Mouse (Mus musculus) midbrain, embryonic 15.5 days (tissue): ENCODE data around the gene Arid1b. TPM values are rescaled to one million over a fixed set of nuclear protein-coding genes. Genes with fewer than 3 reads are reported as not detected.

Experiments used
- ATAC-seq: fragments of 200-750 bp; cut with Nextera tagmentation; replicated peaks from 2 replicates; pipeline ENCODE4 v1.8.0; 2017; ENCODE audit warnings: moderate TSS enrichment
- H3K27ac ChIP-seq: fragments of 300-500 bp; sonication (generic); 2 replicates; pipeline ENCODE4 v1.5.1; 2015; ENCODE audit warnings: mild to moderate bottlenecking, inconsistent platforms
- H3K27me3 ChIP-seq: fragments of 300-500 bp; sonication (generic); replicated peaks from 2 replicates; pipeline ENCODE4 v1.6.1; 2015; ENCODE audit warnings: inconsistent platforms
- H3K36me3 ChIP-seq: fragments of 300-500 bp; sonication (generic); replicated peaks from 2 replicates; pipeline ENCODE4 v1.6.1; 2015; ENCODE audit warnings: inconsistent platforms
- H3K4me1 ChIP-seq: fragments of 300-500 bp; sonication (generic); 2 replicates; pipeline ENCODE4 v1.6.1; 2015; ENCODE audit warnings: inconsistent platforms
- H3K4me2 ChIP-seq: fragments of 300-500 bp; sonication (generic); 2 replicates; pipeline ENCODE4 v1.6.1; 2015; ENCODE audit warnings: inconsistent platforms, mild to moderate bottlenecking, moderate library complexity
- H3K4me3 ChIP-seq: fragments of 300-500 bp; sonication (generic); 2 replicates; pipeline ENCODE4 v1.5.1; 2015; ENCODE audit warnings: mild to moderate bottlenecking, inconsistent platforms
- H3K9ac ChIP-seq: fragments of 300-500 bp; sonication (generic); 2 replicates; pipeline ENCODE4 v1.6.1; 2015; ENCODE audit warnings: mild to moderate bottlenecking, inconsistent platforms
- H3K9me3 ChIP-seq: fragments of 300-500 bp; sonication (generic); 2 replicates; pipeline ENCODE4 v1.6.1; 2016; ENCODE audit warnings: inconsistent platforms
- WGBS: fragments of 180-500 bp; shearing (Covaris S2); methylation state at CpG from one replicate; pipeline ENCODE4 v1.1.7; 2015; ENCODE audit warnings: mixed read lengths; 5-methylcytosine and 5-hydroxymethylcytosine counted together
- polyA plus RNA-seq: library from polyadenylated mRNA; unstranded; fragments of >200 nt; fragmentation: Nextera tagmentation; extraction: Ambion mirVana; gene quantifications from 2 replicates; pipeline ENCODE4 v1.2.1, GENCODE M21; 2015

Gene Arid1b
- polyA plus RNA-seq, 1 experiment from 2014 or later: 16.5 TPM

DNA sequence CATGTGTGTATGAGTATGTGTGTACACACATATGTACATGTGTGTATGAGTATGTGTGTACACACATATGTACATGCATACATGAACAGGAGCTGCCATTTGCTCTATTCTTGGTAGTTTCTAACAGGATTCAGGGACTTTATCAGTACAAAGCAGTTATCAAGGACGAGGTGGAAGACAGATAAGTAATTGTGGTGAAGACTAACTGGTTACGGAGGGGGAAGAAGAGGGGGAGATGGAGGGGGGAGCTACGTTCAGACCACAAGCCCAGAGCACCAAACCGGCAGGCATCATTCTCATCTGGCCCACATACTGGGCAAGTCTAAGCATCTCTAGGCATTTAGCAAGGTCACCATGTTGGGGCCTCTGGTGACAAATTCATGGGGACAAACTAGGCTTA lies 230.8 kb downstream of the Arid1b start:
- no peak overlapping the region for H3K4me3 ChIP-seq
- ATAC-seq: no peak
- H3K4me2 ChIP-seq: no peak overlapping the region
- peaks cover 42% of the 10 kb centered on the region for H3K4me1 ChIP-seq
- H3K9ac ChIP-seq: no peak overlapping the region
- WGBS: 87% methylated on average over 4 of the region's 4 CpGs
- no peaks in the 10 kb centered on the region for H3K9me3 ChIP-seq
- no peak overlapping the region for H3K27ac ChIP-seq
- no peaks in the 10 kb centered on the region for H3K36me3 ChIP-seq
- H3K27me3 ChIP-seq: no peaks in the 10 kb centered on the region

DNA sequence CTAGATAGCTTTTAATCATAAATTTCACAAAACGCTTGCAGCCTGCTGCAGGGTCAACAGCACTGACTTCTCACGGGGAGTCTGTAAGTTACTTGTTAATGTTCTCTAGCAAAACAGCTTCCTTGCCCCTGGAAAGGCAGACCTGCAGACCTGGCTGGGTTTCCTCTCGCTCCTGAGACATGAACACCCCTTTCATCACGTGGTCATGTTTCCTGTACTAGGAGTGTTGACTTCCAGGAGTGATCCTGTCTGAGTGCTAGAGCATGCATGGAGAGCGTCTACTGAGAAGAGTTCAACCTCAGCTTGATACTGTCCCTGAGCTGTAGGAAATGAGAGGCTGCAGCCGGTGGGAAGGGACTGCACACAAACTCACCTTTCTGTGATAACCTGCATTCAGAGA lies 233.0 kb downstream of the Arid1b start:
- Histone ChIP-seq H3K9me3 (no peaks in the 10 kb centered on the region), H3K27me3 (no peaks in the 10 kb centered on the region), H3K4me2 (no peak overlapping the region), H3K36me3 (no peaks in the 10 kb centered on the region), H3K27ac (0 out of 2 replicates have a peak overlapping the region, but pooled peaks have one; percentile 6), H3K4me3 (no peak overlapping the region), H3K4me1 (peaks cover 24% of the 10 kb centered on the region), H3K9ac (no peak overlapping the region)
- ATAC-seq: no peak
- 74% methylated on average over 6 of the region's 6 CpGs for WGBS

DNA sequence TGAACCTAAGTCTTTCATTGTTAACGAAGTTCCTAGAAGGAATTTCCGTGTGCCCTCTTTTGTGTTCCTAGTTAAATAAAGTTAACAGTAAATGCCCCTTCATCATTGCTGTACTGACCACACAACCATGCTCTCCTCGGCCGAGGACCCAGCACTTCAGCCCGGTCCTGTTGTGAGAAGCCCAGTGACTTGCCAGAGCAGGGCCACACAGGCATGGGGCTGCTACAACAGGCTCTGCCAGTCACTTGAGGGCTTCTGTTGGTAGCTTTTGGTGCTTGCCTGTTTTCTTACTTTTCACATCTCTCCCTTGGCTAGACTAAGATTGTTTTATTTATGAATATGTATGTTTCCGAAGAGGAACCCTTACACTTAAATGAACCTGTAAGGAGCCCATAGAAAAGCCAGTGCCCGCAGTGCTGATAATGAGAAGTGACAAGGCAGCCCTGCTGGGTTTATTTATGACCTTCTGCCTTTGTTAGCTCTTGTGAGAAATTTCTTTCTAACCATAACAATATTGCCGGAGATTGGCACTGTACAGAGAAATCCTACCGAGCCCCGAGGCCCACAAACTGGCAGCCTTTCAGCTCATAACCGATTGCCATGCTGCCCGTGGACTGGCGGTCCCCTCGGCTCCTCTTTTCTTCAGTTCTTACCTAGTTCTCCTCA lies 234.0 kb downstream of the Arid1b start:
- Histone ChIP-seq H3K9me3 (no peaks in the 10 kb centered on the region), H3K27ac (peak overlapping the region; percentile 60), H3K36me3 (no peaks in the 10 kb centered on the region), H3K4me2 (no peak overlapping the region), H3K4me1 (peaks cover 29% of the 10 kb centered on the region), H3K27me3 (no peaks in the 10 kb centered on the region), H3K4me3 (no peak overlapping the region), H3K9ac (no peak overlapping the region)
- 40% methylated on average over 14 of the region's 14 CpGs for WGBS
- no peak; the same call in 1 of the 2 replicates for ATAC-seq

DNA sequence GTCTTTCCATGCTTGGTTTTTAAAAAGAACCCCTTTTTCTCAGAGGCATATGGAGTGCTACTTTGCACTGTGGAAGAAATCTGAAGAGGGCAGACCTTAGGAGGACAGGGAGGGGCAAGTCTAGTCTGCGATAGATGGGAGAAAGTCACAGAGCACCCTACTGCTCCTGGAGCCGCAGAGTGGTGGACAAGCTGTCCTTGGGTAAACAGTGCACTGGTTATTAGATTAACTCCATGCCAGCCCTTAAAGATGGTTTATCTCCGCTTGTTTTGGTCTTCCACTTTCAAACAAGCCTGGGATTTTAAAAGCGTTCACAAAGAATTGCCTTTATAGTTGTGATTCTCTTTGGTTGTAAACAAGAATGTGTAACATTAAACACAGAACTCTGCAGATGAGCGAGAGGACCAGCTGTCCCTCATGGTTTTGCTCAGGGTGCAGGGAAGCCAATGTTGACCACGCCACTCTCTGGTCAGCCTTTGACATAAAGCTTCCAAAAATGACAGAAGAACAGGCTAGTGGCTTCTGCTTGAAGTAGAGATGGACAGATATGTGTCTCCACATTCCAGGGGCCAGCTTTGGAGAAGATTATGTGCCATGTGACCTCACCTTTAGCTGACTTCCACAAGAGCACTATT lies 234.6 kb downstream of the Arid1b start:
- peak overlapping the region; percentile 60 for H3K27ac ChIP-seq
- no peak overlapping the region for H3K4me2 ChIP-seq
- no peaks in the 10 kb centered on the region for H3K9me3 ChIP-seq
- ATAC-seq: no peak
- no peak overlapping the region for H3K4me3 ChIP-seq
- no peaks in the 10 kb centered on the region for H3K36me3 ChIP-seq
- peaks cover 32% of the 10 kb centered on the region for H3K4me1 ChIP-seq
- H3K27me3 ChIP-seq: no peaks in the 10 kb centered on the region
- H3K9ac ChIP-seq: no peak overlapping the region
- 78% methylated on average over 6 of the region's 6 CpGs for WGBS

DNA sequence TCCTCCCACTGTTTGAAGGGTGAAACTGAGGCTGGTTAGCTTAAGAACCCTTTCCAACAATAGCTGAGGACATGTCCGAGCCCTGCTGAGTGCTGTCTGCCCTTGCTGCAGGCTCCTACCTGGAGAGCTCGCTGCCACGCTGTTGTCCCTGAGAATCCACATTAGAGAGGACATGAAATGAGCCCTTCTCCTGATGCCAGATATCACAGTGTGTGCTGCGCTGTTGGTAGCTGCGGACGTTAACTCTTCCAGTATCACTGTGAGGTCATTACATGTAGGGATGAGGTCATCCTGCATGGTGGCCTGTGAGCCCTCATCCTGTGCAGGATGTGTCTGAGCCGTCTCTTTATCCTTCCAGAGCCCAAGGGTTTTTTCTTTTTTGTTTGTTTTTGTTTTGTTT lies 235.9 kb downstream of the Arid1b start:
- Histone ChIP-seq H3K27me3 (no peaks in the 10 kb centered on the region), H3K4me3 (no peak overlapping the region), H3K36me3 (no peaks in the 10 kb centered on the region), H3K9me3 (no peaks in the 10 kb centered on the region), H3K4me1 (peaks cover 33% of the 10 kb centered on the region), H3K27ac (no peak overlapping the region), H3K4me2 (no peak overlapping the region), H3K9ac (no peak overlapping the region)
- 72% methylated on average over 7 of the region's 7 CpGs for WGBS
- ATAC-seq: no peak

DNA sequence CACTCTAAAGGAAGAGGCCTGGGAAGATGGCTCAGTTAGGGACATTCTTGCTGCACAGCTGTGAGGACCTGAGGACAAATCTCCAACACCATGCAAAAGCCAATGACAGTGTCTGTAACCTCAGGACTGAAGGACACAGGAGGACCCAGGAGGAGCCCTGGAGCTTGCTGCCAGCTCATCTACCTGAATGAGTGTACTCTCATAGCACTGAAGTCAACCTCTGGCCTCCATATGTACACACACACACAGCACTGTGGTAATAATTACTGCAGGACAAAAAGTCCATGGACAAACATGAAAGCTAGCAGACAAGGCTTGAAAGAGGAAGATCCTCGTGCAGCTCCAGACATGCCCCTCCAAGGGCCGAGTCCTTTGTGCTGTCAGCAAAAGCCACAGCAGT lies 238.0 kb downstream of the Arid1b start:
- Histone ChIP-seq H3K27ac (no peak overlapping the region), H3K9me3 (no peaks in the 10 kb centered on the region), H3K36me3 (no peaks in the 10 kb centered on the region), H3K27me3 (no peaks in the 10 kb centered on the region), H3K4me2 (no peak overlapping the region), H3K4me1 (peaks cover 41% of the 10 kb centered on the region), H3K9ac (no peak overlapping the region), H3K4me3 (no peak overlapping the region)
- ATAC-seq: no peak
- WGBS: 64% methylated on average over 2 of the region's 2 CpGs

DNA sequence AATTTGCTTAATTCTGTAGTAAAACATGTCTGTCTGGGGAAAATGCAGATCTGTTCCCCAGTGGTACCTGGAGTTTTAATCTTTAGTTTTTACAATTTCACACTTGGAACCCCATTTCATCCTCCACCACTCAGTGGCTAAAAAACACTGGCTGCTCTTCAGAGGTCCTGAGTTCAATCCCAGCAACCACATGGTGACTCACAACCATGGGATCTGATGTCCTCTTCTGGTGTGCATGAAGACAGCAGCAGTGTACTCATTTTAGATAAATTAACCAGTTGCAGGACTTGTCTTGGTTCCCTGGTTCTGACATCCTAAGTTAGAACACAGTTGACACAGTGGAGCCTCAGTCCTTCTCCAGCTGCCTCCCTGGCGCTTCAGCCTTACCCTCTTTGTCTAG lies 239.9 kb downstream of the Arid1b start:
- H3K9ac ChIP-seq: no peak overlapping the region
- no peaks in the 10 kb centered on the region for H3K27me3 ChIP-seq
- H3K36me3 ChIP-seq: no peaks in the 10 kb centered on the region
- H3K9me3 ChIP-seq: no peaks in the 10 kb centered on the region
- no peak for ATAC-seq
- 97% methylated on average over 1 of the region's 1 CpGs for WGBS
- H3K4me1 ChIP-seq: peaks cover 43% of the 10 kb centered on the region
- H3K4me3 ChIP-seq: no peak overlapping the region
- no peak overlapping the region for H3K4me2 ChIP-seq
- no peak overlapping the region for H3K27ac ChIP-seq

DNA sequence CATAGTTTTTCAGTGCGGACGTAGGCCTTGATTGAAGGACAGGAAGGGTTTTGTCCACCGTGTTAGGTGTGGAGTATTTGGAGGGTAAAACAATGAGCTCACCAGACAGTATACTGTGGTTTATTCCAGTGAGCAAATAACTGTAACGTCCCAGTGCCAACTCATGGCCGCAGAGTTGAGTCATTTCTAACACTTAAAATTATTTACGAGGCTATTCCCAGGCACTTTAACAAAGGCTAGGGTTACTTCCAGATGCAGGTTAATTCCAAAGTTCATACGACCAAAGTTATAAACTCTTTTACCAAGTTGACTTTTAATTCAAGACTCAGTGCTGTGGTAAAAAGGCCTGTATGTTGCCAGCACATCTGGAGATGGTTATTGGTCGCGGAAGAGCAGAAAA lies 240.9 kb downstream of the Arid1b start:
- H3K9ac ChIP-seq: no peak overlapping the region
- H3K4me3 ChIP-seq: no peak overlapping the region
- H3K36me3 ChIP-seq: no peaks in the 10 kb centered on the region
- H3K4me2 ChIP-seq: no peak overlapping the region
- H3K27me3 ChIP-seq: no peaks in the 10 kb centered on the region
- no peak overlapping the region for H3K27ac ChIP-seq
- peaks cover 39% of the 10 kb centered on the region for H3K4me1 ChIP-seq
- ATAC-seq: no peak
- no peaks in the 10 kb centered on the region for H3K9me3 ChIP-seq
- 91% methylated on average over 9 of the region's 9 CpGs for WGBS

DNA sequence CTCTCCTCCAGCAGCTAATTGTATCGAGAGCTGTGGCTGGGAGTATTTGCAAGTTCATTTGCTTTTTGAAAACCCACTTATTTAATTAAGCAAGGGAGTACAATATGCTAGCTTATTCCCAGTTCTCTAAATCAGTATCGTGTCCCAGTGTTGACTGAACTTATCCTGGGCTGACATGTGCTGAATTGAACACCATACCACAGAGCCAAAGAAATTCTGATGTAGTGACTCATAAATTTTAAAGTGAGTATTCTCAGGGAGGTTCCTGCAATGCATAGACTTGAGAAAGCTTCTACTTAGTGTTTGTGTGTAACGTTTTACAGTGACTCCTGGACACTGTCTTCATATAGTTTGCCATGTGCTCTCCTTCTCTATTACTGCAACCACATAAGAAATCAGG lies 243.6 kb downstream of the Arid1b start:
- H3K4me3 ChIP-seq: no peak overlapping the region
- WGBS: 44% methylated on average over 3 of the region's 3 CpGs
- H3K9me3 ChIP-seq: no peaks in the 10 kb centered on the region
- no peaks in the 10 kb centered on the region for H3K36me3 ChIP-seq
- H3K27me3 ChIP-seq: no peaks in the 10 kb centered on the region
- no peak overlapping the region for H3K9ac ChIP-seq
- peaks cover 38% of the 10 kb centered on the region for H3K4me1 ChIP-seq
- H3K4me2 ChIP-seq: no peak overlapping the region
- no peak for ATAC-seq
- H3K27ac ChIP-seq: no peak overlapping the region

DNA sequence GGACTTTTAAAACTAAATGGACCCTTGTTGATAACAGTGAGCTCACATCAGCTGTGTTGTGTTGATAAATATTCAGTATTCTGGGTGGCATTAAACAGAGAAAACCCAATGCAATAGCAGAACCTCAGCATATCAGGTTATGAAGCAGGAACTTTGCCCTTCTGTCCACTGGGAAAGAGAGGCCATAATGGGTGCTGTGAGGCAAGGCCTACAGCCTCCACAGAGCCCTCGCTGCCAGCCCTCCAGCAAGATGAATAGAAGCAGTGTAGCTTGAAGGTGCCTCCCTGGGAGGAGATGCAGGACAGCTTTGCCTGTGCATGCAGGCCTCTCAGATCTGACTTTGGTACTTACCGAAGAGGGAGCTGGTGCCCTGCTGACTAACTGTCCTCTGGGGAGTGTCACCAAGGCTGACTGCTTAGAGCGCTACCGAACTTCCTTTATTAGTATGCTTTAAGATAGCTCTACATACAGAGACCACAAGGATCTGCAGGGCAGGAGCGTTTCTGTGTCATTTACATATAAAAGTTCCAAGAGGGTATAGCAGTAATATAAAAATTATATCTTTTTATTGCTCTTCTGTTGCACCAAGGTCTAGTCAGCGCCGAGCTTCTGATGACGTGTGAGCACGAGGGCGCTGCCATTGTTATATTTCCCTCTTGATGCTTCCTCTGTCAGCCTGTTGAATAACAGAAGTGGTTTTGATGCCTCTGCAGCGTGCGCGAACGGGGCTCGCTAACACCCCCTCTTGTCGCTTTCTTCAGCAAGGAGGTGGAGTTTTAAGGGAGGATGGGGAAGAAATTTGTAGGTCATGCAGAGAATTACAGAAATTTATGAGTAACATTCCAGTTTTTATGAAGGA lies 244.5 kb downstream of the Arid1b start:
- no peaks in the 10 kb centered on the region for H3K27me3 ChIP-seq
- H3K4me1 ChIP-seq: peaks cover 33% of the 10 kb centered on the region
- H3K27ac ChIP-seq: 0 out of 2 replicates have a peak overlapping the region, but pooled peaks have one; percentile 13
- no peak overlapping the region for H3K4me3 ChIP-seq
- ATAC-seq: peak; percentile 37
- no peaks in the 10 kb centered on the region for H3K9me3 ChIP-seq
- 37% methylated on average over 16 of the region's 16 CpGs for WGBS
- no peaks in the 10 kb centered on the region for H3K36me3 ChIP-seq
- no peak overlapping the region; the same call in 1 of the 2 replicates for H3K4me2 ChIP-seq
- no peak overlapping the region for H3K9ac ChIP-seq

DNA sequence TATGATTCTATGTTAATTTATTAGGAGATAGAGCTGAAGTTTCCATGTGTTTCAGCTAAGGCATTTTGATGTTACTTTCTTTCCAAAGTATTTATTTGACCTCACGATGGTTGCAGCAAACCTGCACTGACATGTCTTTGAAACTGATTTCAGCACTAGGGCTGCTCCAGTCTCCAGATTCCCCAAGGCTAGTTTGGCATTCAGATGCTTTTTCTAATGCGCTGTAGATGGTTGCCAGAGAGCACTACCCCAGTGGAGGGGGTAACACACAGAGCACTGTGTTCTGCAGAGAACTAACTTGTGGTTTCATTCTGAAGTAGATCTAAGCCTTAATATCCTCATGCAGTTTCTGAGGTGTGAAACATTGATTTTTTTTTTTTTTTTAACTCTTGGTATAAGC lies 250.4 kb downstream of the Arid1b start:
- H3K27ac ChIP-seq: no peak overlapping the region
- peaks cover 16% of the 10 kb centered on the region; the same call in 1 of the 2 replicates for H3K4me1 ChIP-seq
- no peaks in the 10 kb centered on the region for H3K36me3 ChIP-seq
- H3K9ac ChIP-seq: no peak overlapping the region
- WGBS: 81% methylated on average over 2 of the region's 2 CpGs
- H3K9me3 ChIP-seq: no peaks in the 10 kb centered on the region
- no peak overlapping the region for H3K4me3 ChIP-seq
- H3K27me3 ChIP-seq: no peaks in the 10 kb centered on the region
- no peak for ATAC-seq
- no peak overlapping the region for H3K4me2 ChIP-seq

DNA sequence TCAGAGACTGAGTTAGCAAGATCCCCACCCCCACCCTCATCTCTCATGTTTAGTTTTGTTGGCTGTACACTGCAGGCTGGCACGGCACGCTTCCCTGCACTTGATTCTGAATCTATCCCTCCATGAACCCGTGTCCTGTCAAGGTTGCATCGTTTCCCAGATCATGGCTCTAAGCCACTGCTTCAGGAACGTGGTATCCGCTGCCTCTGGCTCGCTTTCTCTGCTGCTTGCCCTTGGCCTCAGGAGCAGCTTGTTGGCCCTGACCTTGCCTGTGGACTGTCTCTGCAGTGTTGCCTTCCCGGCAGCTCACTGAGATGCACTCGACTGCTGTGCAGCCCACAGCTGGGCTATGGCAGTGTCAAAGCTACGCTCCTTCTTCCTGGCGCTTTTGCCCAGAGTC lies 252.6 kb downstream of the Arid1b start:
- Histone ChIP-seq H3K9me3 (no peaks in the 10 kb centered on the region), H3K9ac (no peak overlapping the region), H3K4me1 (peaks cover 21% of the 10 kb centered on the region), H3K27ac (no peak overlapping the region), H3K27me3 (no peaks in the 10 kb centered on the region), H3K4me3 (no peak overlapping the region), H3K36me3 (no peaks in the 10 kb centered on the region), H3K4me2 (no peak overlapping the region)
- ATAC-seq: no peak
- WGBS: 81% methylated on average over 11 of the region's 11 CpGs
